36 mouse cellular contexts compared by ENCODE assay signal in genomic region chr8:93278176-93278805, GRCm38 (mm10). TPM values are rescaled to one million over a fixed set of nuclear protein-coding genes. Genes with fewer than 3 reads are reported as not detected.
A peak's percentile ranks its signal among the peaks of the same experiment; 100 is the strongest.
DNase-seq lines count a peak whose midpoint lies in the region; ATAC-seq and TF ChIP-seq lines count a peak whose summit lies in the region.
"Had no signal": no experiment of that assay in that cellular context is flagged by ENCODE, and none has a peak within 500 bp of the region (broad histone marks: within the 10 kb centered on the region; RNA-seq: fewer than 3 reads in every experiment).

No protein-coding gene starts in this region.

- no peaks in the 10 kb centered on the region for H3K9me3 ChIP-seq in kidney, embryonic 15.5 days (replicated peaks)
- H3K9me3 ChIP-seq: embryonic facial prominence, embryonic 10.5 days; heart, embryonic 13.5 days; hindbrain, embryonic 13.5 days; liver, embryonic 15.5 days; lung, embryonic 15.5 days; neural tube, embryonic 15.5 days had no signal

- peak overlapping the region; percentile 98 for H3K27ac ChIP-seq in kidney, adult 2 months (ENCODE audit: insufficient read depth, low read depth, low read length)
- no peak overlapping the region for H3K27ac ChIP-seq in kidney, embryonic 15.5 days
- H3K27ac ChIP-seq: embryonic facial prominence, embryonic 10.5 days; heart, adult 2 months; heart, embryonic 13.5 days; hindbrain, embryonic 13.5 days; liver, embryonic 15.5 days; lung, embryonic 15.5 days; neural tube, embryonic 15.5 days had no signal

- peaks cover 5% of the 10 kb centered on the region; the same call in 1 of the 2 replicates for H3K4me1 ChIP-seq in kidney, adult 2 months (ENCODE audit: control insufficient read depth, insufficient read depth, low read length)
- H3K4me1 ChIP-seq in kidney, embryonic 15.5 days = no peaks in the 10 kb centered on the region
- H3K4me1 ChIP-seq: heart, embryonic 13.5 days; hindbrain, embryonic 13.5 days; liver, embryonic 15.5 days; lung, embryonic 15.5 days; megakaryocyte, embryonic 14.5 days; neural tube, embryonic 15.5 days had no signal

- H3K36me3 ChIP-seq in kidney, adult 2 months (ENCODE audit: control insufficient read depth, insufficient read depth, low read length) = peaks cover 1% of the 10 kb centered on the region; the same call in 1 of the 2 replicates
- H3K36me3 ChIP-seq in kidney, embryonic 15.5 days = no peaks in the 10 kb centered on the region
- H3K36me3 ChIP-seq: embryonic facial prominence, embryonic 10.5 days; G1E; heart, embryonic 13.5 days; hindbrain, embryonic 13.5 days; liver, embryonic 15.5 days; lung, embryonic 15.5 days; neural tube, embryonic 15.5 days had no signal

- H3K9ac ChIP-seq in kidney, embryonic 15.5 days = no peak overlapping the region
- H3K9ac ChIP-seq: heart, embryonic 13.5 days; hindbrain, embryonic 13.5 days; liver, embryonic 15.5 days; lung, embryonic 15.5 days; neural tube, embryonic 15.5 days had no signal

- no peak for ATAC-seq in kidney, embryonic 15.5 days (replicated peaks; ENCODE audit: low FRiP score)
- ATAC-seq: forebrain, embryonic 16.5 days; inflammation-experienced regulatory T-cells, adult 6 months; midbrain, embryonic 16.5 days; Patski had no signal

- no peak for TF ChIP-seq CTCF in kidney, adult 2 months (conservative IDR thresholded peaks at IDR 0.05; ENCODE audit: insufficient read depth, insufficient read length, low read depth, low read length)

- WGBS in kidney, adult 2 months = 57% methylated on average over 4 of the region's 4 CpGs
- 85% methylated on average over 4 of the region's 4 CpGs for WGBS in kidney, embryonic 15.5 days

- no peaks in the 10 kb centered on the region for H3K27me3 ChIP-seq in kidney, adult 2 months (replicated peaks; ENCODE audit: control insufficient read depth, insufficient read depth, low read length)
- no peaks in the 10 kb centered on the region for H3K27me3 ChIP-seq in kidney, embryonic 15.5 days
- H3K27me3 ChIP-seq: heart, embryonic 13.5 days; hindbrain, embryonic 13.5 days; liver, embryonic 15.5 days; lung, embryonic 15.5 days; megakaryocyte, embryonic 14.5 days; neural tube, embryonic 15.5 days; Patski had no signal

- peak; percentile 77 for DNase-seq in kidney, adult 2 months
- DNase-seq in layer of hippocampus, adult 9-11 months = peak; percentile 11
- DNase-seq in layer of hippocampus, adult 8-10 months (ENCODE audit: low spot score in 2 of 2) = no peak
- peak; percentile 22 for DNase-seq in right cerebral cortex, adult 2 months (ENCODE audit: low spot score in 2 of 2)
- no peak for DNase-seq in right cerebral cortex, postnatal 36 days (ENCODE audit: low spot score in 2 of 2)
- no peak for DNase-seq in natural killer cell, adult 2 months (ENCODE audit: low spot score in 2 of 2)
- DNase-seq: adrenal gland, postnatal 36 days; B cell, adult 2 months; cerebellum, adult 11 months; cerebellum, adult 9-11 months; gastrocnemius, postnatal 36 days; heart, adult 2 months; heart, postnatal 14 days; lung, postnatal 36 days; right cerebral cortex, adult 18-20 months; thymus, postnatal 14 days had no signal

- H3K4me3 ChIP-seq in kidney, adult 2 months (ENCODE audit: insufficient read depth, low read depth, low read length) = peak overlapping the region; percentile 32
- no peak overlapping the region for H3K4me3 ChIP-seq in kidney, embryonic 15.5 days (replicated peaks)
- H3K4me3 ChIP-seq: embryonic facial prominence, embryonic 10.5 days; heart, adult 2 months; heart, embryonic 13.5 days; hindbrain, embryonic 13.5 days; liver, embryonic 15.5 days; lung, embryonic 15.5 days; megakaryocyte, embryonic 14.5 days; neural tube, embryonic 15.5 days had no signal

- TF ChIP-seq POLR2A in kidney, adult 2 months (IDR thresholded peaks at IDR 0.05; ENCODE audit: low read depth, low read length) = no peak

- no peak overlapping the region for H3K4me2 ChIP-seq in kidney, embryonic 15.5 days
- H3K4me2 ChIP-seq: heart, embryonic 13.5 days; hindbrain, embryonic 13.5 days; liver, embryonic 15.5 days; lung, embryonic 15.5 days; neural tube, embryonic 15.5 days had no signal

RNA-seq across cellular contexts. Expression of gene Ces1f, which starts 1.3 kb away (rescaled TPM):
- polyA plus RNA-seq in kidney, adult 2 months (2012; rRNA removed) = 61.3 and 72.3 TPM in 2 replicates
- 0.17 TPM in 1 of 2 replicates, not detected in the other for polyA plus RNA-seq in kidney, embryonic 15.5 days (2015; fragmentation: Nextera tagmentation; extraction: Ambion mirVana)
- not detected for total RNA-seq in layer of hippocampus, adult 8-10 months (2022)
- total RNA-seq: CH12.LX; common myeloid progenitor, adult 5-6 weeks; G1E; layer of hippocampus, postnatal 25 days; left cerebral cortex, postnatal 10 days had no signal
- polyA plus RNA-seq: embryonic facial prominence, embryonic 10.5 days; forebrain, embryonic 16.5 days; G1E; hindbrain, embryonic 13.5 days; inflammation-experienced regulatory T-cells, adult 6 months; midbrain, embryonic 16.5 days; neural tube, embryonic 15.5 days; Patski had no signal

RNA-seq across cellular contexts. Expression of gene Ces1e, which starts 48.9 kb away (rescaled TPM):
- 68.2 and 73.0 TPM in 2 replicates for polyA plus RNA-seq in kidney, adult 2 months (2012; rRNA removed)
- 0.14 and 0.17 TPM in 2 replicates for polyA plus RNA-seq in kidney, embryonic 15.5 days (2015; fragmentation: Nextera tagmentation; extraction: Ambion mirVana)
- not detected for total RNA-seq in layer of hippocampus, adult 8-10 months (2022)
- total RNA-seq: adrenal gland, postnatal 36 days; CH12.LX; common myeloid progenitor, adult 5-6 weeks; G1E; layer of hippocampus, postnatal 25 days; left cerebral cortex, postnatal 10 days had no signal
- polyA plus RNA-seq: embryonic facial prominence, embryonic 10.5 days; forebrain, embryonic 16.5 days; G1E; heart, embryonic 13.5 days; hindbrain, embryonic 13.5 days; inflammation-experienced regulatory T-cells, adult 6 months; limb, embryonic 14.5 days; lung, embryonic 15.5 days; midbrain, embryonic 16.5 days; neural tube, embryonic 15.5 days; Patski had no signal

RNA-seq across cellular contexts. Expression of gene Ces1g, which starts 58.8 kb away (rescaled TPM):
- 2.2 and 2.4 TPM in 2 replicates for polyA plus RNA-seq in kidney, adult 2 months (2012; rRNA removed)
- polyA plus RNA-seq in kidney, embryonic 15.5 days (2015; fragmentation: Nextera tagmentation; extraction: Ambion mirVana) = not detected in 2 replicates
- total RNA-seq in layer of hippocampus, adult 8-10 months (2022) = not detected
- total RNA-seq: adrenal gland, postnatal 36 days; CH12.LX; common myeloid progenitor, adult 5-6 weeks; gastrocnemius, adult 18-20 months; gastrocnemius, postnatal 36 days; heart, adult 2 months; heart, postnatal 14 days; layer of hippocampus, postnatal 25 days; left cerebral cortex, postnatal 10 days had no signal
- polyA plus RNA-seq: embryonic facial prominence, embryonic 10.5 days; forebrain, embryonic 16.5 days; G1E; heart, adult 2 months; hindbrain, embryonic 13.5 days; inflammation-experienced regulatory T-cells, adult 6 months; limb, embryonic 14.5 days; midbrain, embryonic 16.5 days; neural tube, embryonic 15.5 days; spleen, adult 2 months had no signal

Comparison
In these comparisons a context has a peak if more than half of its experiments do, and no peak if none do; other contexts are left out.
1. DNase-seq: peak in kidney, adult 2 months (single experiment), layer of hippocampus, adult 9-11 months (single experiment) and right cerebral cortex, adult 2 months (2 of 2); none in layer of hippocampus, adult 8-10 months (0 of 2), right cerebral cortex, postnatal 36 days (0 of 2) and natural killer cell, adult 2 months (0 of 2).
2. RNA of gene Ces1f, which starts 1.3 kb away (polyA plus RNA-seq): 61.3 to 72.3 TPM in kidney, adult 2 months; 0.17 TPM in kidney, embryonic 15.5 days; every median in the first group is over 10 times any median in the second.
3. RNA of gene Ces1e, which starts 48.9 kb away (polyA plus RNA-seq): 68.2 to 73.0 TPM in kidney, adult 2 months; 0.14 to 0.17 TPM in kidney, embryonic 15.5 days; every median in the first group is over 10 times any median in the second.